Comparison of ENCODE assay signal across 8 mouse cellular contexts in genomic region chr4:108460156-108460923, GRCm38 (mm10). TPM values are rescaled to one million over a fixed set of nuclear protein-coding genes. Genes with fewer than 3 reads are reported as not detected.
DNase-seq lines count a peak whose midpoint lies in the region; ATAC-seq and TF ChIP-seq lines count a peak whose summit lies in the region.

No protein-coding gene starts in this region.

- H3K36me3 ChIP-seq in embryonic facial prominence, embryonic 14.5 days (ENCODE audit: control insufficient read depth, insufficient read depth, low read length): no peaks in the 10 kb centered on the region
- no peaks in the 10 kb centered on the region for H3K36me3 ChIP-seq in kidney, embryonic 14.5 days (ENCODE audit: control insufficient read depth, insufficient read depth, low read length)
- no peaks in the 10 kb centered on the region for H3K36me3 ChIP-seq in limb, embryonic 15.5 days
- no peaks in the 10 kb centered on the region for H3K36me3 ChIP-seq in midbrain, postnatal 0 days (ENCODE audit: insufficient read depth, low read length)

- H3K4me3 ChIP-seq in bone marrow, adult 2 months (replicated peaks; ENCODE audit: control insufficient read depth, low read depth, low read length): peak overlapping the region; percentile 81
- peak overlapping the region; percentile 100 for H3K4me3 ChIP-seq in embryonic facial prominence, embryonic 14.5 days (ENCODE audit: low read depth, low read length)
- peak overlapping the region; percentile 99 for H3K4me3 ChIP-seq in kidney, embryonic 14.5 days (ENCODE audit: low read length)
- peak overlapping the region; percentile 99 for H3K4me3 ChIP-seq in limb, embryonic 15.5 days
- H3K4me3 ChIP-seq in midbrain, postnatal 0 days (ENCODE audit: low read depth, low read length): peak overlapping the region; percentile 98

- no peak for TF ChIP-seq CTCF in bone marrow, adult 2 months (IDR thresholded peaks at IDR 0.05; ENCODE audit: control insufficient read depth, insufficient read depth, low read length)
- peak; percentile 13; the same call in 1 of the 2 replicates for TF ChIP-seq CTCF in midbrain, postnatal 0 days (IDR thresholded peaks at IDR 0.05)

- H3K9me3 ChIP-seq in embryonic facial prominence, embryonic 14.5 days (ENCODE audit: control insufficient read depth, low read length): no peaks in the 10 kb centered on the region
- no peaks in the 10 kb centered on the region for H3K9me3 ChIP-seq in kidney, embryonic 14.5 days (ENCODE audit: control insufficient read depth, low read length)
- no peaks in the 10 kb centered on the region for H3K9me3 ChIP-seq in limb, embryonic 15.5 days
- no peaks in the 10 kb centered on the region for H3K9me3 ChIP-seq in midbrain, postnatal 0 days (ENCODE audit: low read length)

- peak; percentile 20; the same call in 1 of the 2 replicates for TF ChIP-seq POLR2A in bone marrow, adult 2 months (IDR thresholded peaks at IDR 0.05; ENCODE audit: borderline replicate concordance, control insufficient read depth, low read depth, low read length)

- peak; percentile 87 to 90 for DNase-seq in B cell, adult 2 months
- DNase-seq in embryonic facial prominence, embryonic 14.5 days (ENCODE audit: low spot score): peak; percentile 71
- peak; percentile 51 to 64 for DNase-seq in heart, adult 9 months (ENCODE audit: low spot score in 2 of 2)
- peak; percentile 42 for DNase-seq in midbrain, postnatal 0 days (ENCODE audit: low spot score)
- DNase-seq in spleen, postnatal 14 days (ENCODE audit: low spot score in 2 of 2): peak; percentile 56 to 66

- ATAC-seq in embryonic facial prominence, embryonic 14.5 days (ENCODE audit: low read depth): peak; percentile 30
- ATAC-seq in kidney, embryonic 14.5 days (ENCODE audit: low FRiP score, low TSS enrichment): peak; percentile 66
- ATAC-seq in limb, embryonic 15.5 days (ENCODE audit: insufficient number of reproducible peaks, low FRiP score, low TSS enrichment, low read depth): peak; percentile 15; the same call in 1 of the 2 replicates
- ATAC-seq in midbrain, postnatal 0 days (ENCODE audit: low FRiP score): peak; percentile 59

- H3K4me1 ChIP-seq in bone marrow, adult 2 months (ENCODE audit: control insufficient read depth, insufficient read depth, low read length): peaks cover 2% of the 10 kb centered on the region
- H3K4me1 ChIP-seq in embryonic facial prominence, embryonic 14.5 days (ENCODE audit: control insufficient read depth, insufficient read depth, low read length): peaks cover 7% of the 10 kb centered on the region
- peaks cover 7% of the 10 kb centered on the region for H3K4me1 ChIP-seq in kidney, embryonic 14.5 days (ENCODE audit: control insufficient read depth, insufficient read depth, low read length)
- H3K4me1 ChIP-seq in limb, embryonic 15.5 days: peaks cover 10% of the 10 kb centered on the region
- peaks cover 4% of the 10 kb centered on the region; the same call in 1 of the 2 replicates for H3K4me1 ChIP-seq in midbrain, postnatal 0 days (ENCODE audit: insufficient read depth, low read length)

- H3K27ac ChIP-seq in bone marrow, adult 2 months (ENCODE audit: control insufficient read depth, insufficient read depth, low read depth, low read length, poor library complexity): peak overlapping the region; percentile 91
- H3K27ac ChIP-seq in embryonic facial prominence, embryonic 14.5 days (replicated peaks; ENCODE audit: low read depth, low read length): peak overlapping the region; percentile 97
- peak overlapping the region; percentile 97 for H3K27ac ChIP-seq in kidney, embryonic 14.5 days (ENCODE audit: low read depth, low read length)
- H3K27ac ChIP-seq in limb, embryonic 15.5 days: peak overlapping the region; percentile 97
- H3K27ac ChIP-seq in midbrain, postnatal 0 days (ENCODE audit: low read depth, low read length): peak overlapping the region; percentile 97

- H3K4me2 ChIP-seq in embryonic facial prominence, embryonic 14.5 days (ENCODE audit: low read depth, low read length): peak overlapping the region; percentile 80
- H3K4me2 ChIP-seq in kidney, embryonic 14.5 days (replicated peaks; ENCODE audit: low read depth, low read length): peak overlapping the region; percentile 58
- H3K4me2 ChIP-seq in limb, embryonic 15.5 days: peak overlapping the region; percentile 73
- peak overlapping the region; percentile 77 for H3K4me2 ChIP-seq in midbrain, postnatal 0 days (ENCODE audit: low read depth, low read length, poor library complexity, severe bottlenecking)

- peak overlapping the region; percentile 89 for H3K9ac ChIP-seq in embryonic facial prominence, embryonic 14.5 days (ENCODE audit: low read depth, low read length)
- H3K9ac ChIP-seq in kidney, embryonic 14.5 days (ENCODE audit: low read depth, low read length): peak overlapping the region; percentile 100
- peak overlapping the region; percentile 97 for H3K9ac ChIP-seq in limb, embryonic 15.5 days
- peak overlapping the region; percentile 93 for H3K9ac ChIP-seq in midbrain, postnatal 0 days (replicated peaks; ENCODE audit: low read length, poor library complexity, severe bottlenecking)

- no peaks in the 10 kb centered on the region for H3K27me3 ChIP-seq in embryonic facial prominence, embryonic 14.5 days (replicated peaks; ENCODE audit: control insufficient read depth, insufficient read depth, low read length)
- no peaks in the 10 kb centered on the region for H3K27me3 ChIP-seq in kidney, embryonic 14.5 days (ENCODE audit: control insufficient read depth, insufficient read depth, low read length)
- H3K27me3 ChIP-seq in limb, embryonic 15.5 days: no peaks in the 10 kb centered on the region
- no peaks in the 10 kb centered on the region for H3K27me3 ChIP-seq in midbrain, postnatal 0 days (ENCODE audit: insufficient read depth, low read length)

- under 1% methylated on average over 59 of the region's 59 CpGs for WGBS in bone marrow, adult 2 months
- WGBS in embryonic facial prominence, embryonic 14.5 days: under 1% methylated on average over 41 of the region's 59 CpGs
- WGBS in kidney, embryonic 14.5 days: 0% methylated on average over 33 of the region's 59 CpGs
- WGBS in limb, embryonic 15.5 days: 0% methylated on average over 59 of the region's 59 CpGs
- WGBS in midbrain, postnatal 0 days: 2% methylated on average over 53 of the region's 59 CpGs

RNA-seq across cellular contexts. Expression of gene Tut4, which starts 1.1 kb away (rescaled TPM):
- 11.5 and 16.6 TPM in 2 replicates for polyA plus RNA-seq in bone marrow, adult 2 months (2011; ENCODE audit: insufficient read depth, insufficient read length, low replicate concordance, missing spikeins)
- 46.7 and 55.4 TPM in 2 replicates for polyA plus RNA-seq in embryonic facial prominence, embryonic 14.5 days (2014; fragmentation: Nextera tagmentation; extraction: Ambion mirVana)
- 88.8 and 102 TPM in 2 replicates for polyA plus RNA-seq in kidney, embryonic 14.5 days (2014; fragmentation: Nextera tagmentation; extraction: Ambion mirVana)
- polyA plus RNA-seq in limb, embryonic 15.5 days (2015; fragmentation: Nextera tagmentation; extraction: Ambion mirVana): 50.8 and 64.5 TPM in 2 replicates
- 52.2 and 96.4 TPM in 2 replicates for total RNA-seq in midbrain, postnatal 0 days (2014; rRNA removed)
- 36.4 and 45.7 TPM in 2 replicates for polyA plus RNA-seq in midbrain, postnatal 0 days (2015; fragmentation: Nextera tagmentation; extraction: Ambion mirVana)

RNA-seq across cellular contexts. Expression of gene Gpx7, which starts 53.6 kb away (rescaled TPM):
- polyA plus RNA-seq in bone marrow, adult 2 months (2011; ENCODE audit: insufficient read depth, insufficient read length, low replicate concordance, missing spikeins): 1.5 TPM in 1 of 2 replicates, not detected in the other
- 124 and 127 TPM in 2 replicates for polyA plus RNA-seq in embryonic facial prominence, embryonic 14.5 days (2014; fragmentation: Nextera tagmentation; extraction: Ambion mirVana)
- polyA plus RNA-seq in kidney, embryonic 14.5 days (2014; fragmentation: Nextera tagmentation; extraction: Ambion mirVana): 52.1 and 56.2 TPM in 2 replicates
- polyA plus RNA-seq in limb, embryonic 15.5 days (2015; fragmentation: Nextera tagmentation; extraction: Ambion mirVana): 125 and 133 TPM in 2 replicates
- total RNA-seq in midbrain, postnatal 0 days (2014; rRNA removed): 27.7 and 52.2 TPM in 2 replicates
- 35.1 and 37.5 TPM in 2 replicates for polyA plus RNA-seq in midbrain, postnatal 0 days (2015; fragmentation: Nextera tagmentation; extraction: Ambion mirVana)

Comparison
In these comparisons a context has a peak if more than half of its experiments do, and no peak if none do; other contexts are left out.
1. Peak in every context shown above with its lines: DNase-seq, ATAC-seq, H3K4me3 ChIP-seq and H3K27ac ChIP-seq.
2. ATAC-seq: peak in every context shown above with its lines; median percentile 66 in kidney, embryonic 14.5 days; 59 in midbrain, postnatal 0 days; 30 in embryonic facial prominence, embryonic 14.5 days; 15 in limb, embryonic 15.5 days.
3. RNA of gene Gpx7, which starts 53.6 kb away (polyA plus RNA-seq): 125 to 133 TPM in limb, embryonic 15.5 days, 124 to 127 TPM in embryonic facial prominence, embryonic 14.5 days, 52.1 to 56.2 TPM in kidney, embryonic 14.5 days and 35.1 to 37.5 TPM in midbrain, postnatal 0 days; 1.5 TPM in bone marrow, adult 2 months; every median in the first group is over 10 times any median in the second.